Mouse (Mus musculus) liver, adult 2 months (tissue): ENCODE measurements at regions not wholly inside any gene's neighbourhood (a gene's known extent, or its start where the extent isn't known, plus 50 kb on each side); places are given as distances from the start of the nearest gene placed in this dataset.
A peak's percentile ranks its signal among the peaks of the same experiment; 100 is the strongest.

Source experiments
- DNase-seq: peaks from one replicate; pipeline ENCODE4 v3.0.0-alpha.2; 2011; ENCODE audit warnings: low read depth, low spot score; ENCODE audit errors: extremely low read depth
- H3K27ac ChIP-seq: fragments of 200-500 bp; replicated peaks from 2 replicates; pipeline ENCODE4 v1.5.1; 2012; ENCODE audit warnings: low read depth, mild to moderate bottlenecking, control low read depth, inconsistent platforms, low read length; ENCODE audit not compliant: insufficient read depth
- H3K27me3 ChIP-seq: fragments of 200-500 bp; 2 replicates; pipeline ENCODE4 v1.6.1; 2012; ENCODE audit warnings: mild to moderate bottlenecking, moderate library complexity, low read length, inconsistent platforms; ENCODE audit not compliant: control insufficient read depth, insufficient read depth
- H3K36me3 ChIP-seq: fragments of 200-500 bp; 2 replicates; pipeline ENCODE4 v1.6.1; 2012; ENCODE audit warnings: low read length, inconsistent platforms; ENCODE audit not compliant: control insufficient read depth, insufficient read depth
- H3K4me1 ChIP-seq: fragments of 200-500 bp; 2 replicates; pipeline ENCODE4 v1.6.1; 2011; ENCODE audit warnings: low read length; ENCODE audit not compliant: control insufficient read depth, insufficient read depth
- H3K4me3 ChIP-seq: fragments of 200-500 bp; 2 replicates; pipeline ENCODE4 v1.5.1; 2011; ENCODE audit warnings: low read depth, mild to moderate bottlenecking, control low read depth, low read length, moderate library complexity; ENCODE audit not compliant: insufficient read depth
- H3K79me2 ChIP-seq: fragments of 200-500 bp; 2 replicates; pipeline ENCODE4 v1.6.1; 2012; ENCODE audit warnings: inconsistent platforms, mild to moderate bottlenecking, low read length, moderate library complexity; ENCODE audit not compliant: control insufficient read depth, insufficient read depth
- H3K9ac ChIP-seq: fragments of 200-500 bp; 2 replicates; pipeline ENCODE4 v1.6.1; 2012; ENCODE audit warnings: low read depth, mild to moderate bottlenecking, control low read depth, inconsistent platforms, low read length
- CTCF ChIP-seq: fragments of 200-500 bp; IDR thresholded peaks from 2 replicates; pipeline ENCODE4 v1.5.1; 2011; ENCODE audit warnings: low read depth, low read length, control low read depth
- POLR2A ChIP-seq: fragments of 200-500 bp; IDR thresholded peaks from 2 replicates; pipeline ENCODE4 v1.6.1; 2011; ENCODE audit warnings: low read length, control low read depth; ENCODE audit not compliant: insufficient read depth; ENCODE audit errors: extremely low read depth
- whole genome bisulfite sequencing: fragments of 180-500 bp; shearing (Covaris S2); methylation state at CpG from one replicate; pipeline ENCODE4 v1.1.7; 2018; 5-methylcytosine and 5-hydroxymethylcytosine counted together

DNA sequence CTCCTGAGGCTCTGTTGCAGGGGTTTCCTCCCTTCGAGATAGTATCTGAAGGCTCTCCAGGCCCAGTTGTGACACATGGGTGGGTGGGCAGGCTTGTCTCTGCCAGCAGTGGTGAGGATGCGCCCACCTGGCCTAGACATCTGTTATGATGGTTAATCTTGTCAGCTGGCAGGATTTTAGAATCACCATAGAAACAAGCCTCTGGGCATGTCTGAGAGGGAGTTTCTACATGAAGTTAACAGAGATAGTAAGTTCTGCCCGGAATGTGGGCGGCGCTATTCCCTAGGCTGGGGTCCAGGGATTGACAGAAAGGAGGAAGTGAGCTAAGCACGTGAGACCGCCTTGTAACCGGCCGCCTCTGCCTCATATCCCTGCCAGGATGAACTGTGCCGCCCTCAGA, 177.2 kb upstream of the Igsf21 start:
- 66% methylated on average over 10 of the region's 10 CpGs for WGBS

DNA sequence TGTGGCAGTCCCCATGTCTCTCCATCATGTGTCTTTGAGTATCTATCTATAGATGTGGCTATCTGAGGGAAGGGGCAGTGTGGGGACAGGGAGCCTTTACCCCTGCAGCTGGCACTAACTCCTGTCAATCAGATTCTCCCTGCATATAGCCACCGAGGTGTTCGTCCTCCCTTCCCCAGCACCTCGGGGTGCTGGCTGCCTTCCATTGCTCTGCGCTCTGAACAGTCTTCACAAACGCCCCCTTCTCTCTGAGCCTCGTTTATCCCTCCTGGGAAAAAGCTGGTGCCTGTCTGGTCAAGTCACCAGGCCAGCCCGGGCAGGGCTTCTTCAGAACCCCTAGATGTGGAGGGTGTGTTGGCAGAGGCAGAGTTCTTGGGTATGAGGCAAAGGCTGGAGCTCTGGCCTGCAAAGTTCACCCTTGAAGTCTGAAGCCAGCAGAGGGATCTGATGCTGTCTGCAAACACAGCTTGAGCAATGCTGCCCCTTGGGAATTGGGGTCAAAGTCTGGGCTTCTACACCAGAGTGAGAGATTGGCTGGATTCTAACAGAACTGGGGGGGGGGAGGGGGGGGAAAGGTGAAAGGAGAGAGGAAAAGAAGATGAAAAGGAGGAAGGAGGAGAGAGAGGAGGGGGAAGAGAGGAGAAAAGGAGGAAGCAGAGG, 175.5 kb upstream of the Igsf21 start:
- Histone ChIP-seq H3K4me3 (no peak overlapping the region), H3K79me2 (no peaks in the 10 kb centered on the region), H3K36me3 (no peaks in the 10 kb centered on the region), H3K27me3 (no peaks in the 10 kb centered on the region), H3K27ac (no peak overlapping the region), H3K4me1 (peaks cover 12% of the 10 kb centered on the region; the same call in 1 of the 2 replicates), H3K9ac (no peak overlapping the region)
- peak; percentile 96 for DNase-seq
- TF ChIP-seq POLR2A = no peak
- TF ChIP-seq CTCF = no peak
- 17% methylated on average over 7 of the region's 7 CpGs for WGBS

More for the DNA sequence above, 177.2 kb upstream of the Igsf21 start:
- no peaks in the 10 kb centered on the region for H3K79me2 ChIP-seq
- no peak overlapping the region for H3K27ac ChIP-seq
- H3K4me1 ChIP-seq = peaks cover 12% of the 10 kb centered on the region; the same call in 1 of the 2 replicates
- no peak for DNase-seq
- no peaks in the 10 kb centered on the region for H3K36me3 ChIP-seq
- no peak overlapping the region for H3K4me3 ChIP-seq
- H3K9ac ChIP-seq = no peak overlapping the region
- TF ChIP-seq POLR2A (no peak), CTCF (no peak)
- H3K27me3 ChIP-seq = no peaks in the 10 kb centered on the region

DNA sequence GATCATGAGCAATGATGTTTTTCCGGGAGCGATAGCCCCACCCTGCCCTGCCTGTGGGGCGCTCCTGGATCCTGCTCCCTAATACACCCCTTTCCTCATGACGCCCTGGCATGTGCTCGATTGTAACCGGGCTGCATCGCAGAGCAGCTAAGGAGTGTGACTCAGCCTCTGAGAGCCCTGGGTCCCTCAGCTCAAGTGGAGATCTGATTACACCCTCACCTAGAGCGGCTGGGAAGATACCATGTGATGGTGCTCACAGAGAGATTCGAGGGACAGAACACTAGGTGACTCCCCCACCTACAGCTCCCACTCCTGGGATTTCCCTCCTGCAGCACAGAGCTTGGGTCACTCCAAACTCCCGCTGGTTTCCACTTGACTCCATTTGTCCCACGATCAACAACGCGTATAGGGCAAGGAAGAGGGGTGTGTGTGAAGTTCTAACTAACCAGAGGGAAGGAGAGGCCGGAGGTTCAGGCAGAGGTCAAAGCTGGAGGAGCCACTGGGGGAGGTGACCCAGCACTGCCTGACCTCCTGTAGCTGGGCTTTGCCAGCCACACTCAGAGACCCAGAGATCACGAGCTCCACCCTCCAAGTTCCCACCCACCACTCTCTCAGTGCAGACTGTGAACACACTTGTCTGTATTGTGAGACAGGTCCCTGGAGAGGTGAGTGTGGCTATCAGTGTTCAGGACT, 173.3 kb upstream of the Igsf21 start:
- Histone ChIP-seq H3K27ac (no peak overlapping the region), H3K27me3 (no peaks in the 10 kb centered on the region), H3K4me3 (no peak overlapping the region), H3K4me1 (peaks cover 12% of the 10 kb centered on the region; the same call in 1 of the 2 replicates), H3K36me3 (no peaks in the 10 kb centered on the region), H3K79me2 (no peaks in the 10 kb centered on the region), H3K9ac (no peak overlapping the region)
- 74% methylated on average over 15 of the region's 15 CpGs for WGBS
- DNase-seq = no peak
- TF ChIP-seq POLR2A = no peak
- TF ChIP-seq CTCF = no peak

DNA sequence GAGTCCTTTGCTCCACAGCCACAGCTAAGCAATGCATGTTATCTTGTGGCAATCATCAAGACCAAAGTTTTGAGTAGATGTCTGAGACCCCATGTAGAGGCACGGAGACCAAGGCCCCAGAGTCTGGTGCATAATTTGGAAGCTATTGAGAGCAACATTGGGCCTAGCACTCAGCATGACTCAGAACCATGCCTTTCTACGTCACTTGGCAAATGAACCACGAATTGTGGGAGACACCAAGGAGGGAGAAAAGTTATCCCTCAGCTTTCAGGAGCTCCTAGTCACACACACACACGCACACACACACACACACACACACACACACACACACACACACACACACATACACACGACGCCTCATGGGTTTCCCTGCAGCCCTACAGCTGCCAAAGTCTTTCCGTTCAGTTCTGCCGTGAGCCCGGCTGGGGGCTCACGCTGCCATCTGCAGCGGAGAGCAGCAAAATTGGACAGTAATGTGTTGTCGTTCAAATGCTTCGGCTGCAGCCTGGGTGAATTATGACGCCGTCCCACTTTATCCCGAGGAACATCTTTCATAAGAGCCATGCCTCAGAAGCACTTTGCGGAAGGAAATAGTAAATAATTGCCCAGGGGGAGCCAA, 165.8 kb upstream of the Igsf21 start:
- H3K4me1 ChIP-seq = no peaks in the 10 kb centered on the region
- H3K4me3 ChIP-seq = no peak overlapping the region
- WGBS = 85% methylated on average over 17 of the region's 17 CpGs
- H3K79me2 ChIP-seq = no peaks in the 10 kb centered on the region
- no peaks in the 10 kb centered on the region for H3K27me3 ChIP-seq
- no peak overlapping the region for H3K9ac ChIP-seq
- H3K36me3 ChIP-seq = no peaks in the 10 kb centered on the region
- H3K27ac ChIP-seq = no peak overlapping the region
- no peak for TF ChIP-seq POLR2A
- no peak for TF ChIP-seq CTCF
- DNase-seq = no peak

DNA sequence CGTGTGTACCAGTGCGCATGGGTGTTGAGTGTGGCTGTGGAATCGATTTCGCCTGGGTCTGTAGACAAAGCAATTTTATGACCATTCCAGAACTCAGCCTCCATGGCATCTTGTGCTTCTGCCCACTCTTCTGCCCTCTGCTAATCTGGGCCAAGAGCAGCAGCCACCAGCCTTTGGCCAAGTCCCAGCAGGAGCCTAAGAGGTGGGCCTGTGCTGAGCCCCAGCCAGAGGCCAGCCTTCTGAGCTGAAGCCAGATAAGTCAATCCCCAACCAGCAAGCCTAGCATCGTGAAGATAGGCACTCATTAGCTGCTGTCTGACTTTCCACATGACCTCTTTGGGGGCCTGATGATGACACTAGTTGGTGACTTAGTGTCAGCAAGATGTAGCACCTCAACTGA, 161.9 kb upstream of the Igsf21 start:
- Histone ChIP-seq H3K27ac (no peak overlapping the region), H3K4me1 (no peaks in the 10 kb centered on the region), H3K27me3 (no peaks in the 10 kb centered on the region), H3K4me3 (no peak overlapping the region), H3K36me3 (no peaks in the 10 kb centered on the region), H3K79me2 (no peaks in the 10 kb centered on the region), H3K9ac (no peak overlapping the region)
- no peak for DNase-seq
- 91% methylated on average over 5 of the region's 5 CpGs for WGBS
- TF ChIP-seq POLR2A = no peak
- TF ChIP-seq CTCF = no peak
